Mouse (Mus musculus) small intestine, adult 2 months (tissue): Measurements from ENCODE around the gene Zfp629. TPM values are rescaled to one million over a fixed set of nuclear protein-coding genes. Genes with fewer than 3 reads are reported as not detected.
A peak's percentile ranks its signal among the peaks of the same experiment; 100 is the strongest.

Source experiments
- H3K27ac ChIP-seq: fragments of 200-500 bp; 2 replicates; pipeline ENCODE4 v1.5.1; 2012; ENCODE audit warnings: low read depth, low read length, control low read depth, inconsistent platforms; ENCODE audit not compliant: insufficient read depth
- H3K27me3 ChIP-seq: fragments of 200-500 bp; 2 replicates; pipeline ENCODE4 v1.6.1; 2012; ENCODE audit warnings: mild to moderate bottlenecking, moderate library complexity, low read length, inconsistent platforms; ENCODE audit not compliant: control insufficient read depth, insufficient read depth
- H3K36me3 ChIP-seq: fragments of 200-500 bp; 2 replicates; pipeline ENCODE4 v1.6.1; 2012; ENCODE audit warnings: mild to moderate bottlenecking, low read length, control low read depth, inconsistent platforms; ENCODE audit not compliant: control insufficient read depth, insufficient read depth
- H3K4me1 ChIP-seq: fragments of 200-500 bp; 2 replicates; pipeline ENCODE4 v1.6.1; 2012; ENCODE audit warnings: low read length, inconsistent platforms, mixed read lengths; ENCODE audit not compliant: control insufficient read depth, insufficient read depth, insufficient read length
- H3K4me3 ChIP-seq: fragments of 200-500 bp; 2 replicates; pipeline ENCODE4 v1.5.1; 2012; ENCODE audit warnings: low read depth, mild to moderate bottlenecking, control low read depth, inconsistent platforms, low read length, moderate library complexity
- CTCF ChIP-seq: fragments of 200-500 bp; IDR thresholded peaks from 2 replicates; pipeline ENCODE4 v1.5.1; 2012; ENCODE audit warnings: low read depth, mild to moderate bottlenecking, control low read depth, inconsistent platforms, low read length, moderate library complexity, mixed read lengths; ENCODE audit not compliant: insufficient replicate concordance, insufficient read length; ENCODE audit errors: extremely low read depth
- POLR2A ChIP-seq: fragments of 200-500 bp; IDR thresholded peaks from 2 replicates; pipeline ENCODE4 v1.6.1; 2012; ENCODE audit warnings: low read depth, mild to moderate bottlenecking, control low read depth, inconsistent platforms, low read length, moderate library complexity
- WGBS: fragments of 180-500 bp; shearing (Covaris S2); methylation state at CpG from one replicate; pipeline ENCODE4 v1.1.7; 2018; 5-methylcytosine and 5-hydroxymethylcytosine counted together
- polyA plus RNA-seq: library from polyadenylated mRNA; depleted of rRNA; stranded (reverse); fragments of >200 nt; gene quantifications from 2 replicates; pipeline ENCODE4 v1.2.3, GENCODE M21; 2012

The Zfp629 gene
- polyA plus RNA-seq, 1 experiment = 5.5 TPM

GRCm38 (mm10) chr7:127589637-127590036 lies 26.0 kb downstream of the Zfp629 start:
- WGBS = 92% methylated on average over 9 of the region's 9 CpGs
- peaks cover 44% of the 10 kb centered on the region for H3K36me3 ChIP-seq
- no peak for TF ChIP-seq POLR2A
- no peak for TF ChIP-seq CTCF
- peak overlapping the region; percentile 91 for H3K4me3 ChIP-seq
- no peaks in the 10 kb centered on the region for H3K27me3 ChIP-seq
- H3K27ac ChIP-seq = no peak overlapping the region
- H3K4me1 ChIP-seq = peaks cover 9% of the 10 kb centered on the region; the same call in 1 of the 2 replicates

GRCm38 (mm10) chr7:127588901-127589300 lies 26.7 kb downstream of the Zfp629 start:
- H3K27ac ChIP-seq = peak overlapping the region; percentile 0
- H3K27me3 ChIP-seq = no peaks in the 10 kb centered on the region
- peak overlapping the region; percentile 91 for H3K4me3 ChIP-seq
- TF ChIP-seq CTCF = no peak
- no peak for TF ChIP-seq POLR2A
- peaks cover 9% of the 10 kb centered on the region; the same call in 1 of the 2 replicates for H3K4me1 ChIP-seq
- peaks cover 38% of the 10 kb centered on the region for H3K36me3 ChIP-seq
- 2% methylated on average over 29 of the region's 29 CpGs for WGBS

- H3K27ac ChIP-seq = peak within 1 kb of the TSS; percentile 22
- H3K27me3 ChIP-seq = no peaks in the 10 kb centered on the region
- peak; percentile 24; the same call in 1 of the 2 replicates for TF ChIP-seq POLR2A
- TF ChIP-seq CTCF = no peak
- H3K4me3 ChIP-seq = peak within 1 kb of the TSS; percentile 91
- H3K36me3 ChIP-seq = peaks cover 36% of the 10 kb centered on the region
- peaks cover 9% of the 10 kb centered on the region; the same call in 1 of the 2 replicates for H3K4me1 ChIP-seq
- WGBS = under 1% methylated on average over 50 of the region's 50 CpGs
Observed at GRCm38 (mm10) chr7:127588011-127588871, 27.4 kb downstream of the Zfp629 start, which contains the start of the genes Ccdc189 and Rnf40. TSS of gene Ccdc189 (minus strand) at chr7:127588595. TSS of gene Rnf40 (plus strand) at chr7:127588767.

GRCm38 (mm10) chr7:127587196-127587595 lies 28.4 kb downstream of the Zfp629 start:
- Histone ChIP-seq H3K36me3 (peaks cover 38% of the 10 kb centered on the region), H3K27me3 (no peaks in the 10 kb centered on the region), H3K4me1 (peaks cover 9% of the 10 kb centered on the region; the same call in 1 of the 2 replicates), H3K4me3 (no peak overlapping the region), H3K27ac (no peak overlapping the region)
- 39% methylated on average over 5 of the region's 5 CpGs for WGBS
- no peak for TF ChIP-seq POLR2A
- TF ChIP-seq CTCF = no peak

GRCm38 (mm10) chr7:127586149-127586548 lies 29.4 kb downstream of the Zfp629 start:
- TF ChIP-seq POLR2A = no peak
- no peak for TF ChIP-seq CTCF
- H3K4me3 ChIP-seq = no peak overlapping the region
- H3K27ac ChIP-seq = no peak overlapping the region
- H3K36me3 ChIP-seq = peaks cover 33% of the 10 kb centered on the region
- peaks cover 9% of the 10 kb centered on the region; the same call in 1 of the 2 replicates for H3K4me1 ChIP-seq
- H3K27me3 ChIP-seq = no peaks in the 10 kb centered on the region
- WGBS = 94% methylated on average over 6 of the region's 6 CpGs

GRCm38 (mm10) chr7:127585031-127585430 lies 30.6 kb downstream of the Zfp629 start:
- 84% methylated on average over 7 of the region's 7 CpGs for WGBS
- TF ChIP-seq CTCF (no peak), POLR2A (no peak)

GRCm38 (mm10) chr7:127583260-127583659 lies 32.3 kb downstream of the Zfp629 start:
- 91% methylated on average over 6 of the region's 6 CpGs for whole genome bisulfite sequencing

More at GRCm38 (mm10) chr7:127585031-127585430, 30.6 kb downstream of the Zfp629 start:
- Histone ChIP-seq H3K4me1 (peaks cover 9% of the 10 kb centered on the region; the same call in 1 of the 2 replicates), H3K27me3 (no peaks in the 10 kb centered on the region), H3K36me3 (peaks cover 32% of the 10 kb centered on the region), H3K4me3 (no peak overlapping the region), H3K27ac (no peak overlapping the region)

More at GRCm38 (mm10) chr7:127583260-127583659, 32.3 kb downstream of the Zfp629 start:
- no peaks in the 10 kb centered on the region for H3K27me3 ChIP-seq
- H3K27ac ChIP-seq = no peak overlapping the region
- 0 out of 2 replicates have a peak, but pooled peaks cover 3% of the 10 kb centered on the region for H3K4me1 ChIP-seq
- peaks cover 38% of the 10 kb centered on the region for H3K36me3 ChIP-seq
- TF ChIP-seq CTCF = no peak
- TF ChIP-seq POLR2A = no peak
- H3K4me3 ChIP-seq = no peak overlapping the region
